29 mouse cellular contexts compared by ENCODE assay signal in the genomic region with DNA sequence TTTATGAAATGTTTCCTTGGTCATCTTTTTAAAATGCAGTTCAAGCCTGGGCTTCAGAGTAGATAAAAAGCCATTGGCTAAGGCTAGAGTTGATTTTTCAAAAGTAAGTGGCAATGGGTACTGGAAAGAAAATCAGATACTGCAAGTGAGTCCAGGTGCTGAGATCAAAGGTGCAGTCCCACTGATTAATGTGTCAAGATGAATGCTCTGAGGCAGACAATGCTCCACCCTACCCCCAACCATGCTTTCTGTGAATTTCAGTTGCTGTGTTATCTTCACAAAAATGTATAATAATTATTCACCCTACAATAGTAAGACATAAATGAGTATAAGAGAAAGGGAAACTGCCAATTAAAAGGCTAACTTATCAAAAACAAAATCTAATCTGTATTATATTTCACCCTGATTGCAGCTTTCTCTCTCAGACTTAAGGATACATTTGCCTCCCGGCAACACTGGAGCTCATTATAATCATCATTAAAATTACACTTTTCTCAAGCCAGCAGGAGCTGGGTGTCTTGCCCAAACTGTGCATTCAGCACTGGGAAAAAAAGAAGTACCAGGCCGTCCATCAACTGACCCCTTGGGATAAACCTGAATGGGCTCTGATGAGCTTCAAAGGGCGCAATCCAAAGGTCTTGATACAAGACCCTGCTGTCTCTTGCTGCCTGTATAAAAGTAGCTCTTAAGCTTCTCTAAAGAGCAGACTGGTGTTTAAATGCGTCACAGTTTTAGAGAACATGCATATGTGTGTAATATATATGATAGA.
DNase-seq lines count a peak whose midpoint lies in the region; ATAC-seq and TF ChIP-seq lines count a peak whose summit lies in the region.
"Had no signal": no experiment of that assay in that cellular context is flagged by ENCODE, and none has a peak within 500 bp of the region (broad histone marks: within the 10 kb centered on the region; RNA-seq: fewer than 3 reads in every experiment).

No protein-coding gene starts in this region.

- H3K9me3 ChIP-seq in hindbrain, embryonic 12.5 days (replicated peaks) = no peaks in the 10 kb centered on the region
- no peaks in the 10 kb centered on the region for H3K9me3 ChIP-seq in hindbrain, embryonic 10.5 days
- H3K9me3 ChIP-seq in midbrain, embryonic 14.5 days (ENCODE audit: control insufficient read depth, low read length) = no peaks in the 10 kb centered on the region
- H3K9me3 ChIP-seq in midbrain, embryonic 11.5 days (ENCODE audit: control insufficient read depth, low read length) = no peaks in the 10 kb centered on the region
- H3K9me3 ChIP-seq in forebrain, postnatal 0 days (ENCODE audit: low read length) = no peaks in the 10 kb centered on the region
- H3K9me3 ChIP-seq: embryonic facial prominence, embryonic 13.5 days; limb, embryonic 12.5 days; liver, embryonic 15.5 days; neural tube, embryonic 12.5 days had no signal

- no peak overlapping the region for H3K9ac ChIP-seq in hindbrain, embryonic 12.5 days
- H3K9ac ChIP-seq in midbrain, embryonic 14.5 days (replicated peaks; ENCODE audit: low read length) = no peak overlapping the region
- no peak overlapping the region for H3K9ac ChIP-seq in midbrain, embryonic 11.5 days (ENCODE audit: low read length)
- no peak overlapping the region for H3K9ac ChIP-seq in forebrain, postnatal 0 days
- H3K9ac ChIP-seq: embryonic facial prominence, embryonic 13.5 days; limb, embryonic 12.5 days; liver, embryonic 15.5 days; lung, embryonic 14.5 days; neural tube, embryonic 12.5 days had no signal

- no peaks in the 10 kb centered on the region for H3K4me1 ChIP-seq in hindbrain, embryonic 12.5 days
- no peaks in the 10 kb centered on the region for H3K4me1 ChIP-seq in hindbrain, embryonic 10.5 days (replicated peaks)
- no peaks in the 10 kb centered on the region for H3K4me1 ChIP-seq in midbrain, embryonic 14.5 days (ENCODE audit: control insufficient read depth, insufficient read depth, low read length)
- H3K4me1 ChIP-seq in midbrain, embryonic 11.5 days (ENCODE audit: control insufficient read depth, insufficient read depth, low read length) = no peaks in the 10 kb centered on the region
- H3K4me1 ChIP-seq in forebrain, postnatal 0 days (ENCODE audit: insufficient read depth) = no peaks in the 10 kb centered on the region
- H3K4me1 ChIP-seq: embryonic facial prominence, embryonic 13.5 days; limb, embryonic 12.5 days; liver, embryonic 15.5 days; neural tube, embryonic 12.5 days had no signal

- ATAC-seq in hindbrain, embryonic 12.5 days (ENCODE audit: low FRiP score) = peak; percentile 48; the same call in 1 of the 2 replicates
- ATAC-seq in midbrain, embryonic 14.5 days (ENCODE audit: low FRiP score, low TSS enrichment) = peak; percentile 60; the same call in 1 of the 2 replicates
- no peak for ATAC-seq in midbrain, embryonic 11.5 days (ENCODE audit: low FRiP score)
- ATAC-seq in forebrain, postnatal 0 days = no peak
- ATAC-seq: intestine, embryonic 16.5 days; Patski had no signal

- H3K27ac ChIP-seq in hindbrain, embryonic 12.5 days = no peak overlapping the region
- H3K27ac ChIP-seq in hindbrain, embryonic 10.5 days = no peak overlapping the region
- H3K27ac ChIP-seq in midbrain, embryonic 14.5 days (replicated peaks; ENCODE audit: low read depth, low read length) = no peak overlapping the region
- H3K27ac ChIP-seq in midbrain, embryonic 11.5 days (ENCODE audit: low read depth, low read length) = no peak overlapping the region
- H3K27ac ChIP-seq in forebrain, postnatal 0 days (ENCODE audit: low read depth, low read length) = no peak overlapping the region
- H3K27ac ChIP-seq: embryonic facial prominence, embryonic 13.5 days; kidney, postnatal 0 days; limb, embryonic 12.5 days; liver, embryonic 15.5 days; neural tube, embryonic 12.5 days; stomach, postnatal 0 days had no signal

- no peak for TF ChIP-seq CTCF in forebrain, postnatal 0 days (IDR thresholded peaks at IDR 0.05; ENCODE audit: low read depth)

- WGBS in hindbrain, embryonic 12.5 days = 49% methylated on average over 4 of the region's 4 CpGs
- 59% methylated on average over 4 of the region's 4 CpGs for WGBS in hindbrain, embryonic 10.5 days
- WGBS in midbrain, embryonic 14.5 days = 39% methylated on average over 4 of the region's 4 CpGs
- WGBS in midbrain, embryonic 11.5 days = 61% methylated on average over 4 of the region's 4 CpGs
- 23% methylated on average over 4 of the region's 4 CpGs for WGBS in forebrain, postnatal 0 days

- no peak overlapping the region for H3K4me3 ChIP-seq in hindbrain, embryonic 12.5 days
- H3K4me3 ChIP-seq in hindbrain, embryonic 10.5 days = no peak overlapping the region
- no peak overlapping the region for H3K4me3 ChIP-seq in midbrain, embryonic 14.5 days (replicated peaks; ENCODE audit: low read depth, low read length)
- H3K4me3 ChIP-seq in midbrain, embryonic 11.5 days (ENCODE audit: low read depth, low read length) = no peak overlapping the region
- no peak overlapping the region for H3K4me3 ChIP-seq in forebrain, postnatal 0 days (ENCODE audit: low read depth, low read length)
- H3K4me3 ChIP-seq: embryonic facial prominence, embryonic 13.5 days; limb, embryonic 12.5 days; liver, embryonic 15.5 days; myocyte; neural tube, embryonic 12.5 days had no signal

- no peaks in the 10 kb centered on the region for H3K36me3 ChIP-seq in hindbrain, embryonic 12.5 days
- no peaks in the 10 kb centered on the region for H3K36me3 ChIP-seq in hindbrain, embryonic 10.5 days
- H3K36me3 ChIP-seq in midbrain, embryonic 14.5 days (ENCODE audit: control insufficient read depth, insufficient read depth, low read length) = no peaks in the 10 kb centered on the region
- no peaks in the 10 kb centered on the region for H3K36me3 ChIP-seq in midbrain, embryonic 11.5 days (ENCODE audit: control insufficient read depth, insufficient read depth, low read length)
- H3K36me3 ChIP-seq in forebrain, postnatal 0 days (ENCODE audit: insufficient read depth) = no peaks in the 10 kb centered on the region
- H3K36me3 ChIP-seq: embryonic facial prominence, embryonic 13.5 days; limb, embryonic 12.5 days; liver, embryonic 15.5 days; neural tube, embryonic 12.5 days had no signal

- DNase-seq in hindbrain, embryonic 10.5 days (ENCODE audit: low spot score) = no peak
- DNase-seq in midbrain, embryonic 14.5 days = peak; percentile 42
- no peak for DNase-seq in midbrain, embryonic 11.5 days (ENCODE audit: low spot score, missing footprints)
- peak; percentile 10 for DNase-seq in forebrain, postnatal 0 days
- DNase-seq in adrenal gland, adult 2 months = no peak
- no peak for DNase-seq in left cerebral cortex, adult 9 months (ENCODE audit: low spot score in 2 of 2)
- DNase-seq: adrenal gland, postnatal 25 days; cerebellum, adult 18-20 months; cerebellum, postnatal 10 days; gastrocnemius, postnatal 14 days; kidney, adult 8-10 months; kidney, postnatal 4 days; layer of hippocampus, adult 9-11 months; lung, embryonic 14.5 days; lung, postnatal 14 days; right cerebral cortex, adult 18-20 months; right cerebral cortex, postnatal 4 days; thymus, adult 2 months; thymus, postnatal 36 days had no signal

- no peaks in the 10 kb centered on the region for H3K27me3 ChIP-seq in hindbrain, embryonic 12.5 days
- no peaks in the 10 kb centered on the region for H3K27me3 ChIP-seq in hindbrain, embryonic 10.5 days (ENCODE audit: insufficient read depth, poor library complexity, severe bottlenecking)
- H3K27me3 ChIP-seq in midbrain, embryonic 14.5 days (ENCODE audit: control insufficient read depth, insufficient read depth, low read length) = no peaks in the 10 kb centered on the region
- H3K27me3 ChIP-seq in midbrain, embryonic 11.5 days (ENCODE audit: control insufficient read depth, insufficient read depth, low read length) = no peaks in the 10 kb centered on the region
- no peaks in the 10 kb centered on the region for H3K27me3 ChIP-seq in forebrain, postnatal 0 days (ENCODE audit: insufficient read depth, low read length)
- H3K27me3 ChIP-seq: embryonic facial prominence, embryonic 13.5 days; limb, embryonic 12.5 days; liver, embryonic 15.5 days; neural tube, embryonic 12.5 days; Patski had no signal

- no peak overlapping the region for H3K4me2 ChIP-seq in hindbrain, embryonic 12.5 days (replicated peaks)
- no peak overlapping the region for H3K4me2 ChIP-seq in midbrain, embryonic 14.5 days (ENCODE audit: low read length)
- H3K4me2 ChIP-seq in midbrain, embryonic 11.5 days = no peak overlapping the region
- no peak overlapping the region for H3K4me2 ChIP-seq in forebrain, postnatal 0 days (ENCODE audit: low read depth)
- H3K4me2 ChIP-seq: embryonic facial prominence, embryonic 13.5 days; limb, embryonic 12.5 days; liver, embryonic 15.5 days; lung, embryonic 14.5 days; neural tube, embryonic 12.5 days had no signal

Comparison
In these comparisons a context has a peak if more than half of its experiments do, and no peak if none do; other contexts are left out.
1. ATAC-seq: peak in hindbrain, embryonic 12.5 days (single experiment) and midbrain, embryonic 14.5 days (single experiment); none in midbrain, embryonic 11.5 days (single experiment) and forebrain, postnatal 0 days (single experiment).
2. DNase-seq: peak in midbrain, embryonic 14.5 days (single experiment) and forebrain, postnatal 0 days (single experiment); none in hindbrain, embryonic 10.5 days (single experiment), midbrain, embryonic 11.5 days (single experiment), adrenal gland, adult 2 months (single experiment) and left cerebral cortex, adult 9 months (0 of 2).